Mouse (Mus musculus) T-cell, adult 2 months (primary cell): ENCODE data around the gene Tfap2b.

Source experiments
- DNase-seq: peaks from one replicate; pipeline ENCODE4 v3.0.0; 2022; ENCODE audit warnings: low spot score

Tfap2b gene

GRCm38 (mm10) chr1:19208641-19209358 lies at the start of gene Tfap2b:
TSS of gene Tfap2b (plus strand) at chr1:19208914.
- no peak for DNase-seq

- no peak for DNase-seq
Measured at GRCm38 (mm10) chr1:19178742-19179397, 29.8 kb upstream of the Tfap2b start.

- DNase-seq, result no peak
Measured at GRCm38 (mm10) chr1:19205649-19206048, 3.1 kb upstream of the Tfap2b start.

- DNase-seq, result no peak
Measured at GRCm38 (mm10) chr1:19206194-19206593, 2.5 kb upstream of the Tfap2b start.

- DNase-seq, result no peak
Measured at GRCm38 (mm10) chr1:19207611-19208010, 1.1 kb upstream of the Tfap2b start.

GRCm38 (mm10) chr1:19209359-19209745 lies 638 bp downstream of the Tfap2b start:
- DNase-seq, result no peak

- DNase-seq, result no peak
Measured at GRCm38 (mm10) chr1:19209776-19210175, 1.1 kb downstream of the Tfap2b start.

GRCm38 (mm10) chr1:19210215-19211032 lies 1.7 kb downstream of the Tfap2b start:
- no peak for DNase-seq

GRCm38 (mm10) chr1:19211033-19211405 lies 2.3 kb downstream of the Tfap2b start:
- DNase-seq, result no peak

- DNase-seq, result no peak
Measured at GRCm38 (mm10) chr1:19211546-19212154, 2.9 kb downstream of the Tfap2b start.

GRCm38 (mm10) chr1:19212691-19213090 lies 4.0 kb downstream of the Tfap2b start:
- no peak for DNase-seq

- DNase-seq, result no peak
Measured at GRCm38 (mm10) chr1:19213171-19213570, 4.5 kb downstream of the Tfap2b start.

GRCm38 (mm10) chr1:19213851-19214395 lies 5.2 kb downstream of the Tfap2b start:
- no peak for DNase-seq

GRCm38 (mm10) chr1:19217391-19217790 lies 8.7 kb downstream of the Tfap2b start:
- DNase-seq, result no peak

GRCm38 (mm10) chr1:19218221-19218620 lies 9.5 kb downstream of the Tfap2b start:
- no peak for DNase-seq

GRCm38 (mm10) chr1:19219381-19219780 lies 10.7 kb downstream of the Tfap2b start:
- no peak for DNase-seq

GRCm38 (mm10) chr1:19220564-19220963 lies 11.8 kb downstream of the Tfap2b start:
- no peak for DNase-seq

GRCm38 (mm10) chr1:19221601-19222000 lies 12.9 kb downstream of the Tfap2b start:
- DNase-seq, result no peak

- no peak for DNase-seq
Measured at GRCm38 (mm10) chr1:19226699-19227098, 18.0 kb downstream of the Tfap2b start.

GRCm38 (mm10) chr1:19230926-19231573 lies 22.3 kb downstream of the Tfap2b start:
- DNase-seq, result no peak

- DNase-seq, result no peak
Measured at GRCm38 (mm10) chr1:19231574-19232080, 22.9 kb downstream of the Tfap2b start.
